Mouse (Mus musculus) bone marrow macrophage, adult 2 months (primary cell): ENCODE data around the gene Slc35a5.

Experiments
- CTCF ChIP-seq: IDR thresholded peaks from 2 replicates; pipeline ENCODE4 v1.5.1; 2012; ENCODE audit warnings: low read depth, mild to moderate bottlenecking, low read length, moderate library complexity
- POLR2A ChIP-seq: IDR thresholded peaks from 2 replicates; pipeline ENCODE4 v1.6.1; 2012; ENCODE audit warnings: mild to moderate bottlenecking, low read depth, low read length, borderline replicate concordance

DNA sequence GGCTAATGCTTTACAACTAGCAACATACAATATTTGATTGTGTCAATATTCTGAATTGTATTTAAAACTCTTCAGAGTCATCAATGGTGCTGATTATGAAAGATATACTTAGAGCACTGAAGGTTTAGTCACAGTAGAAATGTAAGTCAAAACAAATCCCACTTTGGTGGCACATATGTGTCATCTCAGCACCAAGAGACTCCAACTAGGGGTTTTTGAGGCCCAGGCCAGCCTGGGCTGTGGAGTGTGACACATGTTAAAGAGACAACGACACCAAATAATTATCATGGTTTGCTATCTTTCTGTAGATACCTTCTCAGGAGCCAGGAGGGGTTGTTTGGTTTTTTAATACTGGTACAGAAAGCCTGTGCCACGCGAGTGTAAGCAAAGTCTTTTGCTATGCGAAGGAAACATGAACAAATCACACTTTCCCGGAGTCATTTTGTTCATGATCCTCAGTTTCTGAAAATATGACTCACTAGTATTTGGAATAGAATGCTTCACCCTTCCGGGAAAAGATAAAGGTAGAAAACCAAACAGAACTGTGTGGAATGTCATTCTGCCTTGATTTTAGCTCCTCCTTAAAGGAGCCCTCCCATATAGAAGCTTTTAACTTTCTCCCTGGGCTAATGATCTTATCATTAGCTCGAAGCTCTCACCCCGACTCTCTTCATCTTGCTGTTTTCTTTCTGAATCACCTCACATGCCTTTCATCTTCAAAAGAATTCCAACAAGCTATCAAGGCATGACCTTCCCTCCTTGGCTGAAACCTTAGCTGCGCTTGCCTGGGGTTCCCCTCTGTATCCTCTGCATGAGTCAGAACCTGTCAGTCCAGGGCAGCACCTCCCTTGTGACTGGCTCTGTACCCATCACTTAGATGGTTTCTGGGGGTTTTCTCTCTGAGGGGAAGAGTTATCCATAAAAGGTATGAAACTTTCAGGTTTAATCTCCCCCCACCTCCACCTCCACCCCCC is 34.0 kb downstream of the Slc35a5 start:
- TF ChIP-seq CTCF (no peak), POLR2A (no peak)
